Mouse (Mus musculus) ES-Bruce4 (cell line): ENCODE data around the gene Rhobtb1.

Experiments used
- CTCF ChIP-seq: IDR thresholded peaks from one replicate; pipeline ENCODE4 v1.8.1; 2011; ENCODE audit warnings: low read depth, low read length
- EP300 ChIP-seq: IDR thresholded peaks from 2 replicates; pipeline ENCODE4 v1.6.1; 2011; ENCODE audit warnings: low read depth, low read length; ENCODE audit not compliant: insufficient read depth
- POLR2A ChIP-seq: IDR thresholded peaks from one replicate; pipeline ENCODE4 v1.8.1; 2011; ENCODE audit warnings: low read length; ENCODE audit not compliant: insufficient read depth

- TF ChIP-seq CTCF, result no peak
- no peak for TF ChIP-seq POLR2A
- no peak for TF ChIP-seq EP300
Observed at GRCm38 (mm10) chr10:69253686-69254080, 102.4 kb downstream of the Rhobtb1 start.
